Mouse (Mus musculus): ENCODE data around the gene Rrm2. TPM values are rescaled to one million over a fixed set of nuclear protein-coding genes. Genes with fewer than 3 reads are reported as not detected.
"Not testable (repeated sequence)": the region's sequence is repeated elsewhere in the genome, so short reads cannot be mapped to it uniquely, and the experiment has no call there.

Rrm2 gene
- 1 to 10 TPM; 7.7 to 9.1 TPM for total RNA-seq (2021)
- 2.8 and 6.0 TPM in 2 replicates for polyA plus RNA-seq (2012; rRNA removed)
- long read RNA-seq, transcript Rrm2-201 (10 exons, 2,193 nt): major isoform, 7 of 8 reads
- long read RNA-seq, partial matches to known transcripts: 1 of 8 reads
- long read RNA-seq, other reads (novel, unspliced or antisense): 0 of 8 reads

- DNase-seq: peak; percentile 96
Measured at GRCm38 (mm10) chr12:24707954-24708823, at the start of gene Rrm2. Rrm2 (plus strand) TSS chr12:24708241.

- no peak for DNase-seq
Measured at GRCm38 (mm10) chr12:24658998-24659397, 49.0 kb upstream of the Rrm2 start.

- no peak for DNase-seq
Measured at GRCm38 (mm10) chr12:24659923-24660322, 48.1 kb upstream of the Rrm2 start.

- no peak for DNase-seq
Measured at GRCm38 (mm10) chr12:24661100-24661499, 46.9 kb upstream of the Rrm2 start.

GRCm38 (mm10) chr12:24662131-24662530 is 45.9 kb upstream of the Rrm2 start:
- DNase-seq: no peak

- DNase-seq: no peak
Measured at GRCm38 (mm10) chr12:24680096-24680491, 27.9 kb upstream of the Rrm2 start.

GRCm38 (mm10) chr12:24680492-24681285 is 27.4 kb upstream of the Rrm2 start:
- peak; percentile 40 for DNase-seq

GRCm38 (mm10) chr12:24681286-24682023 is 26.6 kb upstream of the Rrm2 start, which contains the start of gene Cys1:
Cys1 (minus strand) TSS chr12:24681813.
- DNase-seq: peak; percentile 34

- DNase-seq: no peak
Measured at GRCm38 (mm10) chr12:24682563-24682962, 25.5 kb upstream of the Rrm2 start.

GRCm38 (mm10) chr12:24683461-24683860 is 24.6 kb upstream of the Rrm2 start:
- no peak for DNase-seq

- DNase-seq: no peak
Measured at GRCm38 (mm10) chr12:24686038-24686695, 21.9 kb upstream of the Rrm2 start.

- DNase-seq: no peak
Measured at GRCm38 (mm10) chr12:24686696-24687346, 21.2 kb upstream of the Rrm2 start.

GRCm38 (mm10) chr12:24690351-24690750 is 17.7 kb upstream of the Rrm2 start:
- DNase-seq: no peak

- DNase-seq: peak; percentile 83
Measured at GRCm38 (mm10) chr12:24696500-24697483, 11.2 kb upstream of the Rrm2 start.

GRCm38 (mm10) chr12:24697484-24698204 is 10.4 kb upstream of the Rrm2 start:
- no peak for DNase-seq

- DNase-seq: no peak
Measured at GRCm38 (mm10) chr12:24698514-24698913, 9.5 kb upstream of the Rrm2 start.

GRCm38 (mm10) chr12:24699578-24699977 is 8.5 kb upstream of the Rrm2 start:
- no peak for DNase-seq

GRCm38 (mm10) chr12:24701621-24702020 is 6.4 kb upstream of the Rrm2 start:
- not testable (repeated sequence) for DNase-seq

GRCm38 (mm10) chr12:24703013-24703412 is 5.0 kb upstream of the Rrm2 start:
- no peak for DNase-seq
